Mouse (Mus musculus) limb, embryonic 14.5 days (tissue): ENCODE data around the gene Sipa1. TPM values are rescaled to one million over a fixed set of nuclear protein-coding genes. Genes with fewer than 3 reads are reported as not detected.

Experiments
- ATAC-seq: fragments of 200-750 bp; cut with Nextera tagmentation; 2 replicates; pipeline ENCODE4 v1.8.0; 2017; ENCODE audit warnings: low read depth, moderate number of reproducible peaks, moderate TSS enrichment; ENCODE audit not compliant: low FRiP score
- DNase-seq: peaks from one replicate; pipeline ENCODE4 v3.0.0-alpha.2; 2015; ENCODE audit warnings: low spot score
- H3K27ac ChIP-seq: fragments of 300-500 bp; sonication (generic); replicated peaks from 2 replicates; pipeline ENCODE4 v1.5.1; 2014; ENCODE audit warnings: low read depth, mild to moderate bottlenecking, low read length, moderate library complexity, mixed read lengths
- H3K27me3 ChIP-seq: fragments of 300-500 bp; sonication (generic); 2 replicates; pipeline ENCODE4 v1.6.1; 2014; ENCODE audit warnings: low read length, mixed read lengths; ENCODE audit not compliant: control insufficient read depth, insufficient read depth
- H3K36me3 ChIP-seq: fragments of 300-500 bp; sonication (generic); 2 replicates; pipeline ENCODE4 v1.6.1; 2014; ENCODE audit warnings: mild to moderate bottlenecking, low read length, moderate library complexity, mixed read lengths; ENCODE audit not compliant: control insufficient read depth, insufficient read depth
- H3K4me1 ChIP-seq: fragments of 300-500 bp; sonication (generic); 2 replicates; pipeline ENCODE4 v1.6.1; 2014; ENCODE audit warnings: antibody characterized with exemption, low read length, mixed read lengths; ENCODE audit not compliant: control insufficient read depth, insufficient read depth
- H3K4me2 ChIP-seq: fragments of 300-500 bp; sonication (generic); replicated peaks from 2 replicates; pipeline ENCODE4 v1.6.1; 2014; ENCODE audit warnings: low read depth, mild to moderate bottlenecking, low read length, moderate library complexity; ENCODE audit not compliant: severe bottlenecking
- H3K4me3 ChIP-seq: fragments of 300-500 bp; sonication (generic); replicated peaks from 2 replicates; pipeline ENCODE4 v1.5.1; 2014; ENCODE audit warnings: low read length
- H3K9ac ChIP-seq: fragments of 300-500 bp; sonication (generic); 2 replicates; pipeline ENCODE4 v1.6.1; 2014; ENCODE audit warnings: mild to moderate bottlenecking, low read depth, low read length, moderate library complexity; ENCODE audit not compliant: severe bottlenecking
- H3K9me3 ChIP-seq: fragments of 300-500 bp; sonication (generic); 2 replicates; pipeline ENCODE4 v1.6.1; 2016; ENCODE audit warnings: low read length; ENCODE audit not compliant: control insufficient read depth
- POLR2A ChIP-seq: fragments of 200-500 bp; IDR thresholded peaks from 2 replicates; pipeline ENCODE4 v1.8.0; 2012; ENCODE audit warnings: inconsistent platforms, mild to moderate bottlenecking, moderate library complexity, borderline replicate concordance; ENCODE audit not compliant: insufficient read depth, insufficient read length; ENCODE audit errors: extremely low read depth
- WGBS: fragments of 180-500 bp; shearing (Covaris S2); extraction: QIAGEN DNeasy Blood & Tissue Kit; methylation state at CpG from one replicate; pipeline ENCODE4 v1.1.7; 2014; 5-methylcytosine and 5-hydroxymethylcytosine counted together
- polyA plus RNA-seq, 2 experiments: library from polyadenylated mRNA; depleted of rRNA in 1 of 2; stranded (reverse) in 1 of 2; unstranded in 1 of 2; fragments of >200 nt; fragmentation: Nextera tagmentation in 1 of 2; extraction: Ambion mirVana in 1 of 2; gene quantifications; 2 replicates each; pipeline versions ENCODE4 v1.2.1 to v1.2.3; 2012 to 2014

Sipa1 gene
- polyA plus RNA-seq, 2 experiments: 27.9 to 62.5 TPM

DNA sequence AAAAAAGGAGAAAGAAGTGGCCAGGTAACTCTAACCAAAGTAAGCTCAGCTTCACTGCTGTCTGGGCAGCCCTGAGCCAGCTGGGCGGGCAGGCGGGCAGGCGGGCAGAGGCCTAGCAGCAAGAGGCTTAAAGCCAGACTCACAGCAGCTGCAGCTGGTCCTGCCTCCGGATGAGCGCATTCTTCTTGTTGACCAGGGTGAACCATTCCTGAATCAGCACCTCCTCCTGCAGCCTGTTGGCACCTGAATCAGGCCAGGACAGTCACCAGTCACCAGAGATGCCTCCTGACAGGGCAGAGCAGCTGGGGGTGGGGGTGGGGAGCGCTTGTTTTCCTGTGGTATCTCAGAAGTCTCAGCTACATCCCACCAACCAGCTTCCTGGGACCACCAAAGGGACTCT, 46.6 kb upstream of the Sipa1 start:
- no peak overlapping the region for H3K9ac ChIP-seq
- H3K27ac ChIP-seq: no peak overlapping the region
- no peak overlapping the region for H3K4me2 ChIP-seq
- no peak for TF ChIP-seq POLR2A
- 94% methylated on average over 6 of the region's 6 CpGs for WGBS
- H3K4me1 ChIP-seq: peaks cover 13% of the 10 kb centered on the region
- H3K4me3 ChIP-seq: no peak overlapping the region
- no peak for ATAC-seq
- peaks cover 68% of the 10 kb centered on the region for H3K36me3 ChIP-seq
- no peaks in the 10 kb centered on the region for H3K27me3 ChIP-seq
- DNase-seq: no peak
- H3K9me3 ChIP-seq: no peaks in the 10 kb centered on the region

DNA sequence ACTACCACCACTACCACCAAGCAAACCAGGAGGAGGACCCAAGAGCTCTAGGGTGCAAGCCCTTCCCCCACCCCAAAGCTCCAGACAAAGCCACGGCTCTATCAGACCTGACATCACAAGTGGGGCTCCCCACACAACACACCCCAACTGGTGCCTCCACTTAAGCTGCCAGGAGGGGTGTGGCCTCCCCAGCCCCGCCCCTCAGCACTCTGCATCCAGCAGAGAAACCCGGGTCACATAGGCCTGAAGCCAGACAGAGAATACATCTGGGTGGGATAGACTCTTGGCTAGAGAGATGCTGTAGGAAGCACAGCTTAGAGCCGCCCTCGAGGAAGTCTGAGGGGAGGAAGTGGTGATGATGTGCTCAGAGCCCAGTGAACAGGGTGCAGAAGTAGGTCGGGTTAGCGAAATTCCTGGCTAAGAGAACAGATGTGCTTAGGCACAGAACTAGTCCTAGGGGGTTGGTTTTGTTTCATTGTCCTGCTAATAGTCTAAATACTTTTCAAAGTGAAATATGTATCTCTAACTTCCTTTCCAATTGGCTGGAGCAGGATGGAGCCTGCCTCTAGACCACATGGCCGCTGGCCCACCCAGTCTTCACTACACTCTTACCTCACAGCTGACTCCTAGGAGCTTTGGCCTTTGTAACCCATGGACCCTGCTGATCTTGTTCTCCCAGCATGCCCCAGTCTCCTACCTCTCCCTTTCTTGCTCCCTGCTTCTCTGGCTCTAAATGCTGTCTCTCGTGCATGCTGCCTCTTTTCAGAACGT, 41.5 kb upstream of the Sipa1 start:
- peak; percentile 60 for DNase-seq
- H3K27ac ChIP-seq: peak overlapping the region; percentile 45
- H3K4me1 ChIP-seq: peaks cover 9% of the 10 kb centered on the region; the same call in 1 of the 2 replicates
- ATAC-seq: peak; percentile 54
- H3K9me3 ChIP-seq: no peaks in the 10 kb centered on the region
- peaks cover 71% of the 10 kb centered on the region for H3K36me3 ChIP-seq
- no peaks in the 10 kb centered on the region for H3K27me3 ChIP-seq
- no peak overlapping the region for H3K4me2 ChIP-seq
- WGBS: 35% methylated on average over 10 of the region's 10 CpGs
- H3K9ac ChIP-seq: no peak overlapping the region
- no peak overlapping the region for H3K4me3 ChIP-seq
- no peak for TF ChIP-seq POLR2A

DNA sequence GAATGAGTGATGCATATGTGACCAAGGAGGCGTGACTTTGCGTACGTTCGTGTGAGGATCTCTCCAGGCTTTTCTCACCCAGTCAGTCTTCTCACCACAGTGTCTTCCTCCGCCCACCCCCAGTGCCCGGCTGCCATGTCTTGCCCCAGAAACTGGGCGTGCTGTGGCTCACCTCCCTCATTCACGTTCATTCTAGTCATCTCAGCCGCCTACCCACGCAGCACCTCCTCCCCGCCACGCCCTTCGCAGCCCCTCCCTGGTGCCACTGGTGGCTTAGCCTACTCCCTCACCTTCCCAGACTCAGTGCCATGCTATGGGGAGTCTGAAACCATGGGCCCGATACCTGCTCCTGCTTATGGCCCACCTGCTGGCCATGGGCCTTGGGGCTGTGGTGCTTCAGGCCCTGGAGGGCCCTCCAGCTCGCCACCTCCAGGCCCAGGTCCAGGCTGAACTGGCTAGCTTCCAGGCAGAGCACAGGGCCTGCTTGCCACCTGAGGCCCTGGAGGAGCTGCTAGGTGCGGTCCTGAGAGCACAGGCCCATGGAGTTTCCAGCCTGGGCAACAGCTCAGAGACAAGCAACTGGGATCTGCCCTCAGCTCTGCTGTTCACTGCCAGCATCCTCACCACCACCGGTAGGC, 40.8 kb upstream of the Sipa1 start, which contains the start of gene Kcnk7:
Gene Kcnk7, plus strand, starts transcription at position 205 of the 638 bp plus-strand sequence.
- Histone ChIP-seq H3K4me2 (no peak within 1 kb of the TSS), H3K9ac (no peak within 1 kb of the TSS), H3K27me3 (no peaks in the 10 kb centered on the region), H3K9me3 (no peaks in the 10 kb centered on the region), H3K27ac (peak within 1 kb of the TSS; percentile 45), H3K4me1 (peaks cover 9% of the 10 kb centered on the region; the same call in 1 of the 2 replicates), H3K36me3 (peaks cover 75% of the 10 kb centered on the region), H3K4me3 (no peak within 1 kb of the TSS)
- WGBS: 66% methylated on average over 17 of the region's 17 CpGs
- TF ChIP-seq POLR2A: no peak
- ATAC-seq: peak; percentile 12
- no peak for DNase-seq

DNA sequence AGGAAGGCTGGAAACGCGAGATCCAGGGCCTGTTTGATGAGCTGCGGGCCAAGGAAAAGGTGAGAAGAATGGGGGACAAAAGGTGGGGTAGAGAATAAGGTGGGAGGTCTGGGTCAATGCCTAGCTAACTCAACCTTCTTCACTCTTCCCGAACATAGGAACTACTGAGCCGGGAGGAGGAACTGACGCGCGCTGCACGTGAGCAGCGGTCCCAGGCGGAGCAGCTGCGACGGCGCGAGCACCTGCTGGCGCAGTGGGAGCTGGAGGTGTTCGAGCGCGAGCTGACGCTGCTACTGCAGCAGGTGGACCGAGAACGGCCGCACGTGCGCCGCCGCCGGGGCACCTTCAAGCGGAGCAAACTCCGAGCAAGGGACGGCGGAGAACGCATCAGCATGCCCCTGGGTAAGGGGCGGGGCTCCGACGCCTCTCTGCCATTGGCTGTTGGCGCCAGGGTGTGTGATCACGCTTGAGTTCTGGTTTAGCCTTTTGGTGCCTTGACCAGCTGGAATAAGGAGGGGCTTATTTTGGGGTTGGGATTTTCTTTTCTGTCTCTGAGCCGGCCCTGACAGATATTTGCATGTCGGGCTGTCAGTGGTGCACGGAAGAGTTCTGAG, 32.4 kb upstream of the Sipa1 start:
- Histone ChIP-seq H3K9ac (no peak overlapping the region), H3K4me1 (peaks cover 17% of the 10 kb centered on the region), H3K4me2 (no peak overlapping the region), H3K36me3 (peaks cover 94% of the 10 kb centered on the region), H3K4me3 (no peak overlapping the region), H3K9me3 (no peaks in the 10 kb centered on the region), H3K27me3 (no peaks in the 10 kb centered on the region), H3K27ac (no peak overlapping the region)
- DNase-seq (no peak), ATAC-seq (no peak; the same call in 1 of the 2 replicates)
- WGBS: 16% methylated on average over 41 of the region's 41 CpGs
- no peak for TF ChIP-seq POLR2A

GRCm38 (mm10) chr19:5693801-5694200, 30.3 kb upstream of the Sipa1 start:
- Histone ChIP-seq H3K9ac (no peak overlapping the region), H3K27me3 (no peaks in the 10 kb centered on the region), H3K27ac (no peak overlapping the region), H3K4me3 (no peak overlapping the region), H3K36me3 (peaks cover 77% of the 10 kb centered on the region), H3K4me2 (no peak overlapping the region), H3K9me3 (no peaks in the 10 kb centered on the region), H3K4me1 (peaks cover 26% of the 10 kb centered on the region)
- TF ChIP-seq POLR2A: no peak
- 77% methylated on average over 6 of the region's 6 CpGs for WGBS
- no peak for ATAC-seq
- no peak for DNase-seq
